Mouse (Mus musculus) testis, adult 2 months (tissue): ENCODE results near the gene Tbxas1.

Experiments
- CTCF ChIP-seq: fragments of 200-500 bp; IDR thresholded peaks from 2 replicates; pipeline ENCODE4 v1.5.1; 2012; ENCODE audit warnings: low read depth, mild to moderate bottlenecking, inconsistent platforms, low read length, moderate library complexity; ENCODE audit not compliant: control insufficient read depth, insufficient read depth, insufficient replicate concordance
- POLR2A ChIP-seq: fragments of 200-500 bp; IDR thresholded peaks from 2 replicates; pipeline ENCODE4 v1.6.1; 2012; ENCODE audit warnings: low read depth, mild to moderate bottlenecking, inconsistent platforms, low read length, moderate library complexity; ENCODE audit not compliant: control insufficient read depth

- no peak for TF ChIP-seq POLR2A
- TF ChIP-seq CTCF, result no peak
Measured at GRCm38 (mm10) chr6:38950341-38950740, 75.1 kb downstream of the Tbxas1 start.
